Mouse (Mus musculus): Measurements from ENCODE around the gene Vmn1r82.

Gene Vmn1r82

GRCm38 (mm10) chr7:12300130-12300529, at the start of gene Vmn1r82:
Gene Vmn1r82, plus strand, starts transcription at chr7:12300430.
- DNase-seq, result no peak

GRCm38 (mm10) chr7:12268169-12268568, 32.1 kb upstream of the Vmn1r82 start, which contains the start of gene Vmn1r81:
Gene Vmn1r81, minus strand, starts transcription at chr7:12268269.
- DNase-seq, result no peak

- no peak for DNase-seq
These were observed 29.2 kb downstream of the Vmn1r82 start, which contains the start of gene Vmn1r83 for GRCm38 (mm10) chr7:12329381-12329780. Gene Vmn1r83, minus strand, starts transcription at chr7:12329481.

Measured in cerebellum, postnatal 10 days (tissue).